Mouse (Mus musculus): ENCODE results near the gene Ugt1a10.
"Not testable (repeated sequence)": the region's sequence is repeated elsewhere in the genome, so short reads cannot be mapped to it uniquely, and the experiment has no call there.

Ugt1a10 gene

DNA sequence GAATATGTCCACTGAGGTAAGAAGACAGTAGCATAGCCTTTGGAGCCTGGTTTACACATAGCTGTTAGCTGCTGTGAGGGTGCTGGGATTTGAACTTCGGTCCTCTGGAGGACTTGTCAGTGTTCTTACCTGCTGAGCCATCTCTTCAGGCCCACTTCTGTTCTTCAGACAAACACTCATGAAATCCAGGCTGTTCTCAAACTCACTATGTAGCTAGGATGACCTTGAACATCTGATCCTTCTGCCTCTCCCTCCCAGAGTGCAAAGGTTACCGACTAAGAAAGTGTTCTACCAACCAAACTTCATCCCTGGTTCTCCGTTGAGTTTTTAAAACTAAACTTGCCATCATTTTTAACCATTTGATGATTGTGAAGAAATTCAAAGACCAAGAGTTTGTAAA lies 82.1 kb downstream of the Ugt1a10 start:
- in situ Hi-C loops (cut with MseI, MboI): loop anchor here in 1 of 2 experiments (25.0 kb wide), 1 partner anchor 150 kb away; the partner anchor contains the start of genes Hjurp and Trpm8

GRCm38 (mm10) chr1:88138145-88138544 lies 83.0 kb downstream of the Ugt1a10 start:
- in situ Hi-C loops (cut with MseI, MboI): loop anchor here in 1 of 2 experiments (25.0 kb wide), 1 partner anchor 149 kb away; the partner anchor contains the start of genes Hjurp and Trpm8

DNA sequence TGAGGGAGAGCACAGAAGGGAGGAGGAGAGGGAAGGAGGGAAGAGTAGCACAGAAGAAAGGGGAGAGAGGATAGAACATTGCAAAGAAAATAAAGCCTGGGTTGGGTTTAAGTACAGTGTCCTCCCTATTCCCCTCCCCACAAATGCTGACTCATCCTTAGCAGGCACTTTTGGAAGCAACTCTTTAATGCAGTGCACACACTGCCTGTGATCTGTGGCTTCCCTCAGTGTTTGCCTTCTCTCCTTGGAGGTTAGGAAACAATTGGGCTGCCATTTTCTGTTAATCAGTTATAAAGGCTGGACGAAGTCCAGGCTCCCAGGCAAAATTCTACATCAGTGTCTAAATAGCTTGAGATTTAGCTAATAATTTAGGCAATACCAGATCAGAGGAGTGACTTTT lies 85.3 kb downstream of the Ugt1a10 start:
- in situ Hi-C loops (cut with MseI, MboI): loop anchor here in 1 of 2 experiments (25.0 kb wide), 1 partner anchor 147 kb away; the partner anchor contains the start of genes Hjurp and Trpm8

DNA sequence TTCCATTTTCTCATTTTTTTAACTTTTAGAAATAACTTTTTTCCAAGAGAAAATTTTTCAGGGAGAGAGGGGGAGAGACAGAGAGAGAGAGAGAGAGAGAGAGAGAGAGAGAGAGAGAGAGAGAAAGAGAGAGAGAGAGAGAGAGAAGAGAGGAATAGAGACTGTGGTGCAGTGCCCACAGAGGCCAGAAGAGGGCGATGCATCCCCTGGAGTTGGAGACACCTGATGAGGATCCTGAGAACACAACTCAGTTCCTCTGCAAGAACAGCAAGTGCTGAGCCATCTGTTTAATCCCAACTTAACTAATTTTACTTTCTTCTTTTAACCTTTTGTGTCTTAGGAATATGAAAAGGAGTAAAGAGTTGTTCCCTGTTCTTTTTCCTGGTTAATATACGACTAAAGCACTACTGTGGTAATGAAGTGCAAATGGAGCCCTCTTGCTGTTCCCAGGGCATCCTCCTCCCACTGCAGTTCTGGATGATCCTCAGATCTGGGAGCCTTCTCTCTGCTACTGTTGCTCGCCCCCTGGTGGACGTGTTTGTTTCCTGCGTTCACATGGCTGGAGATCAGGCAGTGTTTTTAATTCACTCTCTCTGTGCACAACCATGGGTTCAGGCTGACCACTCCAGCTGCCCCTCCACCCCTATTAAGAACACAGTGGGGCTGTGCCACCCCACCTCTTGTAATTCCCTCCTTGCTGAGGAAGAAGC lies 88.9 kb downstream of the Ugt1a10 start:
- in situ Hi-C loops (cut with MseI, MboI): loop anchor here in 1 of 2 experiments (25.0 kb wide), 1 partner anchor 143 kb away; the partner anchor contains the start of genes Hjurp and Trpm8

- in situ Hi-C loops (cut with MseI, MboI): loop anchor here in 1 of 2 experiments (25.0 kb wide), 1 partner anchor 142 kb away; the partner anchor contains the start of genes Hjurp and Trpm8
Measured at GRCm38 (mm10) chr1:88145278-88145677, 90.1 kb downstream of the Ugt1a10 start.

DNA sequence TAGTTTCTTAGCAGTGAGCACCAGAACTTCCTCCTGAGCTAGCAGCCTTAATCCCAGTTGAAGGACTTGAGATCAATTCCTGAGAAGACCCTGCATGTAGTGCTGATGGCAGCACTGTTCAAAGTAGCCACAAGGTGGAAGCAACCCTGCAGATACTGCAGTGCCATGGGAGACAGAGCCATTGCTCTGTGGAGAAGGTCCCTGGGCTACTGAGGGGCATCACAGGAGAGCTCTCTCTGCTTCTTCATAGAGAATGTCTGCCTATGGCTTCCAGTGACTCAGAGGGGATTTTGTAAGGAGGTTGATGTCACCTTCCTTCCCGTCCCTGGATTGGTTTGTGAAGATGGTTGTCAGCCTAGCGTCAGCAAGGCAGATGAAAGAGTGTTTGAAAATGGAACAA lies 94.9 kb downstream of the Ugt1a10 start:
- in situ Hi-C loops (cut with MseI, MboI): loop anchor here in 1 of 2 experiments (5.0 kb wide), 1 partner anchor 137 kb away; no protein-coding TSS in a partner anchor

GRCm38 (mm10) chr1:88158430-88158829 lies 103.2 kb downstream of the Ugt1a10 start:
- in situ Hi-C loops (cut with MseI, MboI): no loop called here

GRCm38 (mm10) chr1:88165711-88166110 lies 110.5 kb downstream of the Ugt1a10 start, which contains the start of gene Ugt1a5:
Gene Ugt1a5 (plus strand): TSS chr1:88166012.
- in situ Hi-C loops (cut with MseI, MboI): no loop called here

DNA sequence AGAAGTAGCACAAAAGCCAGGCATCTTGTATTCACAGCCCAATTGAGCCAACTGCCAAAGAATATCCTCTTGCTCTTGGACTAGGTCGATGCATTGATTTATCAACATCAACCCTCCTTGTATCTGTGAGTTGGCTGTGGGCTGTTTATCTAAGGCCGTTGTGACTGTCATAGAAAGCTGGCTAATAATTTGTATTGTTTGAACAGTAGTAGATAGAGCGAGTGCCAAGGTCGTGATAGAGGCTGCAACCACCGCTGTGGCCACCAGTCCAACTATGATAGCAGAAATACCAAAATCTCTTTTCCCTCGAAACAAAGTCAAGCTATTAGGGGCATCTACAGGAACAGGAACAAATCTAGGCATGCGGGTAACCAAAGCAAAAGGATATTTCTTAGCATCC lies 117.0 kb downstream of the Ugt1a10 start:
- in situ Hi-C loops (cut with MseI, MboI): not testable (repeated sequence)

DNA sequence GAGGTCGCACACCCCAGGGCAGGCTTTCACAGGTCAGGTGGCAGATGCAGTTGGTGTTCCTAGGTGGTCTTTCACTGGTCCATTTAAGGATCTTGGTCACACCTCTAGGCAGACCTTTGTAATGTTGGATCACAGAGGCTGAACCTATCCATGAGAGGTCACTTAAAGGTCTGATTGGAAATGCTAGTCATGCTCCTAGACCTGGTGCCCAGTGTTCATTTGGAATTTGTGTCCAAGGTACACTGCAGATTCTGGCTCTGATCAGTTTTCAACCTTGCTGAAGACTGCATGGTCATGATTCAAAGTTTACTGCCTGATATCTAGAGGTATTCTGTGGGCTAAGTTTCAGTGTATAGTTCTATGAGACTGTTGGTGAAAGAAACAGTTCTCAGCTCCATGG lies 124.5 kb downstream of the Ugt1a10 start:
- in situ Hi-C loops (cut with MseI, MboI): loop anchor here (25.0 kb wide), 2 partner anchors 233 to 642 kb away; partner anchors contain the start of gene Spp2 (in 1 of the 2)

DNA sequence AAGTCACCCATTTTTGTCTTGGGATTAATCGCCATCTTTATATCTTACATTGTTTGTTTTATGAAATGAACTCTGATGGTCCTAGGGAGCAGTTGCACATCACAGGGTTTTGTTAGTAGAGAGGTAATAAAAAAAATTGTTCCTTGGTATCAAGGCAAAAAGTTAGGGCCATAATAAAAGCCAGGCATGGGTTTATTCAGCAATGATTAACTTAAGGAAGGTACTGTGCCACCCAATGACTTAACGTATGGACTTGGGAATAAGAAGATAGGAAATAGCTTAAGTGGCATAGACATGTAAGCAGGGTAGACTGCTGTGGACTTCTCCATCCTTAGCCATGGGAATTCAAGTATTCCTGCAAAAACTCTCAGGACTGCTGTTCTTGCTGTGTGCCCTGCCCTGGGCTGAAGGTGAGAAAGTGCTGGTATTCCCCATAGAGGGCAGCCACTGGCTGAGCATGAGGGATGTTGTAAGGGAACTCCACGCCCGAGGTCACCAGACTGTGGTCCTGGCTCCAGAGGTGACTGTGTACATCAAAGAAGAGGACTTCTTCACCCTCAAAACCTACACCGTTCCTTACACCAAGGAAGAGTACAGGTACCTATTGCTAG lies 131.2 kb downstream of the Ugt1a10 start:
- in situ Hi-C loops (cut with MseI, MboI): loop anchor here (25.0 kb wide), 2 partner anchors 226 to 649 kb away; partner anchors contain the start of gene Spp2 (in 1 of the 2)

GRCm38 (mm10) chr1:88192136-88192535 lies 136.9 kb downstream of the Ugt1a10 start:
- in situ Hi-C loops (cut with MseI, MboI): loop anchor here (25.0 kb wide), 2 partner anchors 220 to 655 kb away; partner anchors contain the start of gene Spp2 (in 1 of the 2)

GRCm38 (mm10) chr1:88195687-88196086 lies 140.5 kb downstream of the Ugt1a10 start:
- in situ Hi-C loops (cut with MseI, MboI): loop anchor here (25.0 kb wide), 2 partner anchors 217 to 658 kb away; partner anchors contain the start of gene Spp2 (in 1 of the 2)

- in situ Hi-C loops (cut with MseI, MboI): loop anchor here (25.0 kb wide), 2 partner anchors 215 to 660 kb away; partner anchors contain the start of gene Spp2 (in 1 of the 2)
Measured at GRCm38 (mm10) chr1:88197443-88197842, 142.3 kb downstream of the Ugt1a10 start.

- in situ Hi-C loops (cut with MseI, MboI): loop anchor here (25.0 kb wide), 2 partner anchors 212 to 663 kb away; partner anchors contain the start of gene Spp2 (in 1 of the 2)
Measured at GRCm38 (mm10) chr1:88199996-88200395, 144.8 kb downstream of the Ugt1a10 start.

DNA sequence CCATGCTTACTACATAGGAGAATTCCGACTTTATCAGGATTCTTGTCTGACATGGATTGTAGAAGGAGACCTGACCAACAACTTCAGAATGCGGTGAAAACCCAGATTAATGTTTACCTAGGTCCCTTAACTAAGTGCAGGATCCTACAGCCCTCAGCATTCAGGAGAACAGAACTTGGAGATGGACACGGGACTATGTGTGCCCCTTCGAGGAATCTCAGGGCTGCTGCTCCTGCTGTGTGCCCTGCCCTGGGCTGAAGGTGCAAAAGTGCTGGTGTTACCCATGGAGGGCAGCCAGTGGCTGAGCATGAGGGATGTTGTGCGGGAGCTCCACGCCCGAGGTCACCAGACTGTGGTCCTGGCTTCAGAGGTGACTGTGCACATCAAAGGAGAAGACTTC lies 145.3 kb downstream of the Ugt1a10 start, which contains the start of gene Ugt1a2:
Gene Ugt1a2, plus strand, starts transcription at position 146 of the 400 bp plus-strand sequence.
- in situ Hi-C loops (cut with MseI, MboI): no loop called here

DNA sequence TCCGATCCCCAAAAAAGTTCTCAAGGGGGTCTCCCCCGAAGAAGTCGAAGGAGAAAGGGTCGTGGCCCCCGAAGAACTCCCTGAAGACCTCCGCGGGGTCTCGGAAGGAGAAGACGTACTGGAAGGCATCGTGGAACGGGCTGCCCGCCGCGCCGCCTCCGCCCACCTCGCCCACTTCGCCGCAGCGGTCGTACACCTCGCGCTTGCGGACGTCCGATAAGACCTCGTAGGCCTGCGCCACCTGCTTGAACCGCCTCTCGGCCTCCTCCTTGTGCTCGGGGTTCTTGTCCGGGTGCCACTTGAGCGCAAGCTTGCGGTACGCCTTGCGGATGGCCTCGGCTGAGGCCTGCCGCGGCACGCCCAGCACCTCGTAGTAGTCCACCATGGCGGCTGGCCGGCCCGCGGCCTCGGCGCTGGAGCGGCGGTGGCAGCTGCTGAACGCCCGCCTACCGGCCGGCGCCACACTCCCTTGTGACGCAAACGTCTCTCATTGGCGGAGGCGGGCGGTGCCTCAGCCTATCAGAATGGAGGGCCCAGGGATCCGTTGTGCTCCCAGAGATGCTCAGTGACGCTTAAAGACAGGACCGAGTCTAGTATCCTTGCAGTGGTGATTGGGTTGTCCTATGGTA lies 150.2 kb downstream of the Ugt1a10 start, which contains the start of gene Dnajb3:
Gene Dnajb3, minus strand, starts transcription at position 489 of the 629 bp plus-strand sequence.
- in situ Hi-C loops (cut with MseI, MboI): no loop called here

- in situ Hi-C loops (cut with MseI, MboI): no loop called here
Measured at GRCm38 (mm10) chr1:88206843-88207479, 151.8 kb downstream of the Ugt1a10 start.

DNA sequence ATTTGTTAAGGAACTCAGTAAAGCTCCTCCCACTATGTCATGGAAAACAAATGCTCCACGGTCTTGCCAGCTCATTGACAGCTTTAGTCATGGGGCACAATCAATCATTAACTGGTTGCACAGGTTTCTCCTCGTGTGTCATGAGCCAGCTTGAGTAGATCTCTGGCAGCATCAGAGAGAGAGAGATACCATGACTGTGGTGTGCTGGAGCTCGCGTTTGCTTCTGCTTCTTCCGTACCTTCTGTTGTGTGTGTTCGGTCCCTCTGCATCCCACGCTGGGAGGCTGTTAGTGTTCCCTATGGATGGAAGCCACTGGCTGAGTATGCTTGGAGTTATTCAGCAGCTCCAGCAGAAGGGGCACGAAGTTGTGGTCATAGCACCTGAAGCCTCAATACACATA lies 156.6 kb downstream of the Ugt1a10 start, which contains the start of gene Ugt1a1:
Gene Ugt1a1, plus strand, starts transcription at position 148 of the 400 bp plus-strand sequence.
- in situ Hi-C loops (cut with MseI, MboI): no loop called here

DNA sequence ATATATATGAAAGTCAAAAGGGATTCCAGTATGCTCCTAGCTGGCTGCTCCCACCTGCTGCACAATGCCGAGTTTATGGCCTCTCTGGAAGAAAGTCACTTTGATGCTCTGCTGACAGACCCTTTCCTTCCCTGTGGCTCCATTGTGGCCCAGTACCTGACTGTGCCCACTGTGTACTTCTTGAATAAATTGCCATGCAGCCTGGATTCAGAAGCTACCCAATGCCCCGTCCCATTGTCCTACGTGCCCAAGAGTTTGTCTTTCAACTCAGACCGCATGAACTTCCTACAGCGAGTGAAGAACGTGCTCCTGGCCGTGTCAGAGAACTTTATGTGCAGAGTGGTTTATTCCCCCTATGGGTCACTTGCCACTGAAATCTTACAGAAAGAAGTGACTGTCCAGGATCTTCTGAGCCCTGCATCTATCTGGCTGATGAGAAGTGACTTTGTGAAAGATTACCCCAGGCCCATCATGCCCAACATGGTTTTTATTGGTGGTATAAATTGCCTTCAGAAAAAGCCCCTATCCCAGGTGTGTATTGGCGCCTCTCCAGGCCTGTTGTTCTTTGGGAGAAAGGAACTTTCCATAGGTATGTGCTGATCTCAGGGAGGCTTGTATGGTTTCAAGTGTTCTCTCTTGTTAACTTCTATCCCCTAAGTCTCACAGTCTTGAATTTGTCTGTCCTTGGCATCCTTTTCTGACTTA lies 157.3 kb downstream of the Ugt1a10 start:
- in situ Hi-C loops (cut with MseI, MboI): no loop called here

All from mouse trophoblast stem cell (cell line).